Mouse (Mus musculus) naive thymus-derived CD4-positive, alpha-beta T cell, adult 5 months (primary cell): ENCODE data around the gene Zfp536. TPM values are rescaled to one million over a fixed set of nuclear protein-coding genes. Genes with fewer than 3 reads are reported as not detected.

Experiments
- polyA plus RNA-seq: library from polyadenylated mRNA; unstranded; fragments of 100-300 nt; shearing (Covaris generic); gene quantifications from one replicate; pipeline ENCODE4 v1.2.1, GENCODE M21; 2017

The Zfp536 gene
- polyA plus RNA-seq: 0.31 TPM

GRCm38 (mm10) chr7:37773312-37773702 is at the start of gene Zfp536:
Gene Zfp536, minus strand, starts transcription at chr7:37773641.

Other genes starting within 250 kb of the Zfp536 start
- gene Uri1, start 249.9 kb upstream of the Zfp536 start, polyA plus RNA-seq: 67.4 TPM